Mouse (Mus musculus): ENCODE data around the gene Cd300ld3. TPM values are rescaled to one million over a fixed set of nuclear protein-coding genes. Genes with fewer than 3 reads are reported as not detected.

Gene Cd300ld3
- polyA plus RNA-seq (2016; fragmentation: Nextera tagmentation; extraction: Ambion mirVana): not detected in 2 replicates

DNA sequence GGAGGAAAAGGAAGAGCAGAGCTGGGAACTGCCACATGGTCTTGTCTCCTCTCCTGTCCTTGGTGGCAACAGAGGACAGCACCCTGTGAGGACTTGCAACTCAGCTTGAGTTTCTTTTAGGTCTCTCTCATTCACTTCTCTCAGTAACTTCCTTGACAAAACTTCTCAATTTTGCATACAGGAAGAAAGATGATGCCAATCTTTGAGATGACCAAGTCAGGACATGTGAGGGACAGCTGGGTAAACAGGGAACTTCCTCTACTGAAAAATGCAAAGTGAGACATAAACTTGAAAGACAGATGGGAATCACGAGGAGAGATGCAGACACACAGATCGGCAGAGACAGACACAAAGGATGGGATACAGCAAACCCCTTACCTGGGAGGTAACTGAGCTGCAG, at the start of gene Cd300ld3:
Cd300ld3 (minus strand) TSS at position 151 of the 400 bp plus-strand sequence.
- no peaks in the 10 kb centered on the region for H3K27me3 ChIP-seq
- no peak within 1 kb of the TSS for H3K9ac ChIP-seq
- 74% methylated on average over 2 of the region's 2 CpGs for WGBS
- ATAC-seq (ENCODE audit: insufficient number of reproducible peaks, insufficient read depth, low FRiP score, low TSS enrichment): no peak
- no peak within 1 kb of the TSS for H3K4me3 ChIP-seq
- no peaks in the 10 kb centered on the region for H3K36me3 ChIP-seq
- no peaks in the 10 kb centered on the region for H3K9me3 ChIP-seq
- no peaks in the 10 kb centered on the region for H3K4me1 ChIP-seq
- H3K27ac ChIP-seq: no peak within 1 kb of the TSS
- H3K4me2 ChIP-seq (replicated peaks): no peak within 1 kb of the TSS

GRCm38 (mm10) chr11:115092140-115092539, 43.9 kb upstream of the Cd300ld3 start:
- H3K36me3 ChIP-seq: no peaks in the 10 kb centered on the region
- H3K4me3 ChIP-seq: peak overlapping the region; percentile 13; the same call in 1 of the 2 replicates
- H3K4me1 ChIP-seq: peaks cover 10% of the 10 kb centered on the region
- ATAC-seq (ENCODE audit: insufficient number of reproducible peaks, insufficient read depth, low FRiP score, low TSS enrichment): no peak
- no peaks in the 10 kb centered on the region for H3K9me3 ChIP-seq
- H3K9ac ChIP-seq: no peak overlapping the region
- H3K27me3 ChIP-seq: peaks cover 29% of the 10 kb centered on the region
- H3K27ac ChIP-seq: no peak overlapping the region
- peak overlapping the region; percentile 41 for H3K4me2 ChIP-seq (replicated peaks)
- WGBS: 15% methylated on average over 4 of the region's 4 CpGs

- 2% methylated on average over 36 of the region's 36 CpGs for WGBS
- peak within 1 kb of the TSS; percentile 41 for H3K4me2 ChIP-seq (replicated peaks)
- H3K27me3 ChIP-seq: peaks cover 30% of the 10 kb centered on the region
- H3K4me1 ChIP-seq: peaks cover 10% of the 10 kb centered on the region
- peak within 1 kb of the TSS; percentile 13 for H3K4me3 ChIP-seq
- H3K9me3 ChIP-seq: no peaks in the 10 kb centered on the region
- ATAC-seq (ENCODE audit: insufficient number of reproducible peaks, insufficient read depth, low FRiP score, low TSS enrichment): no peak
- H3K27ac ChIP-seq: no peak within 1 kb of the TSS
- H3K9ac ChIP-seq: 0 out of 2 replicates have a peak within 1 kb of the TSS, but pooled peaks have one; percentile 16
- no peaks in the 10 kb centered on the region for H3K36me3 ChIP-seq
Observed at GRCm38 (mm10) chr11:115091362-115091901, 43.2 kb upstream of the Cd300ld3 start, which contains the start of gene Rab37. Gene Rab37, plus strand, starts transcription at chr11:115091431.

DNA sequence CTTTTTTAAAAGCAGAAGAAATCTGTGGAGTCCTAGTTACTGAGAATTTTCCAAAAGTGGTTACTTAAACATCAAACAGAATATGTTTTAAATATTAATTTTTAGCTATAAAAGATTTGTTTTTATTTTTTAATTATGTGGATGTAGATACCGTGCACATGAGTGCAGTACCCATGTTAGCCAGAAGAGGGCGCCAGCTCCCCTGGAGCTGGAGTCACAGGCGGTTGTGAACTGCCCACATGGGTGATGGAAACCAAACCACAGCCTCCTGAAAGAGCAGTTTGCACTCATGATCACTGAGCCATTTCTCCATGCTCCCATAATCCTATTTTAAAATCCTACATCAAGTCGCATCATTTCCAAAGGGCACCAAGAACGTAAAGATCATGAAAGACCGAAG, 41.6 kb upstream of the Cd300ld3 start:
- ATAC-seq (ENCODE audit: insufficient number of reproducible peaks, insufficient read depth, low FRiP score, low TSS enrichment): no peak
- Histone ChIP-seq H3K9me3 (no peaks in the 10 kb centered on the region), H3K36me3 (no peaks in the 10 kb centered on the region), H3K9ac (no peak overlapping the region), H3K4me1 (peaks cover 10% of the 10 kb centered on the region), H3K27me3 (peaks cover 44% of the 10 kb centered on the region), H3K27ac (no peak overlapping the region), H3K4me2 (replicated peaks) (no peak overlapping the region), H3K4me3 (no peak overlapping the region)
- WGBS: 66% methylated on average over 6 of the region's 6 CpGs

GRCm38 (mm10) chr11:115086213-115086612, 38.0 kb upstream of the Cd300ld3 start:
- Histone ChIP-seq H3K4me2 (replicated peaks) (no peak overlapping the region), H3K4me1 (peaks cover under 1% of the 10 kb centered on the region), H3K27me3 (peaks cover 42% of the 10 kb centered on the region), H3K9me3 (no peaks in the 10 kb centered on the region), H3K9ac (no peak overlapping the region), H3K27ac (no peak overlapping the region), H3K36me3 (no peaks in the 10 kb centered on the region), H3K4me3 (no peak overlapping the region)
- 67% methylated on average over 7 of the region's 7 CpGs for WGBS
- no peak for ATAC-seq (ENCODE audit: insufficient number of reproducible peaks, insufficient read depth, low FRiP score, low TSS enrichment)

DNA sequence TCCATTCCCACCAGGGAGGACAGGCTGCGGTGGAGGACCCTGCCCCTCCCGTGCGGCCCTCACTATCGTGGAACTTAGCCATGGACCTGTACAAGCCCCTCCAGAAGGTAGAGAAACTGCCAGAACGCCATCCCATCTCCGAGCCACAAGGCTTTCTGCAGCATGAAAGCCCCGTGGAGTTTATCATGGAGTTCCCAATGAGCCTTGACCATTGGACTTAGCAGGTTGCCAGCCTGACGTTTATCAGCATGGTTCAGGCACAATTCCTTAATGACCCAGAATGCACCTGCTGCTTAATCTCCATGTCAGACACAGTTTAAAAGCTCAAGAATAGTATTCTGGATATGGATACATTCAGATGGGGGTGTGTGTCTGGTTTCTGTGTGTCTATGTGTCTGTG, 36.9 kb upstream of the Cd300ld3 start:
- Histone ChIP-seq H3K4me1 (no peaks in the 10 kb centered on the region), H3K9ac (no peak overlapping the region), H3K27ac (no peak overlapping the region), H3K4me3 (no peak overlapping the region), H3K9me3 (no peaks in the 10 kb centered on the region), H3K36me3 (no peaks in the 10 kb centered on the region), H3K4me2 (replicated peaks) (no peak overlapping the region), H3K27me3 (peaks cover 32% of the 10 kb centered on the region)
- no peak for ATAC-seq (ENCODE audit: insufficient number of reproducible peaks, insufficient read depth, low FRiP score, low TSS enrichment)
- WGBS: 64% methylated on average over 8 of the region's 8 CpGs

DNA sequence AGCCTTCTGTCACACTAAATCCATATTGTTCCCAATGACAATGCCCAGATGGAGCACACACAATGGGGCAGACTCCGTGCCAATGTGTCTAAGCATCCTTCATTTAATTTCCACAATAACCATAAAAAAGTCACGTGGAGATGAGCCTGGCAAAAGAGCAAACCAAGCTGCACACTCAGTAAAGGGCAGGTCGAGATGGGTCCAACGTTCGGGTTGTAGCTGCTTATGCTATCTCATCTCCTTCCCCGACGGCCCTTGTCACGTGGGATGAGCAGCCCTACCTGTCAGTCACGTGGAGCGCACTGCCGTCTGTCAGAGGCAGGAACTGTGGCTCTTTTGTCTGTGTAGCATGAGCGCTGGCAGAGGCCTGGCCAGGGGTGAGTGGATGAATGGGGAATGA, 36.4 kb upstream of the Cd300ld3 start:
- no peaks in the 10 kb centered on the region for H3K36me3 ChIP-seq
- H3K9me3 ChIP-seq: no peaks in the 10 kb centered on the region
- peaks cover 32% of the 10 kb centered on the region for H3K27me3 ChIP-seq
- 44% methylated on average over 12 of the region's 12 CpGs for WGBS
- H3K27ac ChIP-seq: no peak overlapping the region
- ATAC-seq (ENCODE audit: insufficient number of reproducible peaks, insufficient read depth, low FRiP score, low TSS enrichment): no peak
- H3K4me1 ChIP-seq: no peaks in the 10 kb centered on the region
- no peak overlapping the region for H3K4me2 ChIP-seq (replicated peaks)
- no peak overlapping the region for H3K4me3 ChIP-seq
- H3K9ac ChIP-seq: no peak overlapping the region

- ATAC-seq (ENCODE audit: insufficient number of reproducible peaks, insufficient read depth, low FRiP score, low TSS enrichment): 0 out of 2 replicates have a peak, but pooled peaks have one; percentile 24
- H3K9ac ChIP-seq: no peak overlapping the region
- no peak overlapping the region for H3K27ac ChIP-seq
- no peak overlapping the region for H3K4me3 ChIP-seq
- H3K9me3 ChIP-seq: no peaks in the 10 kb centered on the region
- H3K36me3 ChIP-seq: no peaks in the 10 kb centered on the region
- H3K4me1 ChIP-seq: no peaks in the 10 kb centered on the region
- H3K27me3 ChIP-seq: peaks cover 29% of the 10 kb centered on the region
- WGBS: 43% methylated on average over 18 of the region's 18 CpGs
- H3K4me2 ChIP-seq (replicated peaks): no peak overlapping the region
Observed at GRCm38 (mm10) chr11:115083376-115084139, 35.3 kb upstream of the Cd300ld3 start.

GRCm38 (mm10) chr11:115082196-115082595, 34.0 kb upstream of the Cd300ld3 start:
- Histone ChIP-seq H3K36me3 (no peaks in the 10 kb centered on the region), H3K27ac (no peak overlapping the region), H3K4me3 (no peak overlapping the region), H3K9me3 (no peaks in the 10 kb centered on the region), H3K27me3 (peaks cover 29% of the 10 kb centered on the region), H3K4me1 (no peaks in the 10 kb centered on the region), H3K9ac (no peak overlapping the region), H3K4me2 (replicated peaks) (no peak overlapping the region)
- no peak for ATAC-seq (ENCODE audit: insufficient number of reproducible peaks, insufficient read depth, low FRiP score, low TSS enrichment)
- 63% methylated on average over 6 of the region's 6 CpGs for WGBS

DNA sequence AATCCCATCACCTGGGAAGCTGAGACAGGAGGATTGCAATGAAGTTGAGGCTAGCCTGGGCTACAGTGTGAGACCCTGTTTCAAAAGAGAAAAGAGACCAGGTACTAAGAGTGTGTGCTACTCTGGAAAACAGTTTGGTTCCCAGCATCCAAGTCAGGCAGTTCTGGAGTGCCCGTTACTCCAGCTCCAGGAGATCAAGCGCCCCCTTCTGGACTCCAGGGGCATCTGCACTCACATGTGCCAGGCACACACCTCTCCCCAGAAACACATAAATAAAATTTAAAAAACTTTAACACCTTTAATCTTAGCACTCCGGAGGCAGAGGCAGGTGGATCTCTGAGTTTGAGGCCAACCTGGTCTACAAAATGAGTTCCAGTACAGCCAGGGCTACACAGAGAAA, 33.2 kb upstream of the Cd300ld3 start:
- 67% methylated on average over 3 of the region's 3 CpGs for WGBS
- Histone ChIP-seq H3K4me3 (no peak overlapping the region), H3K27ac (no peak overlapping the region), H3K9ac (no peak overlapping the region), H3K4me2 (replicated peaks) (no peak overlapping the region), H3K9me3 (no peaks in the 10 kb centered on the region), H3K36me3 (no peaks in the 10 kb centered on the region), H3K27me3 (peaks cover 27% of the 10 kb centered on the region), H3K4me1 (no peaks in the 10 kb centered on the region)
- no peak for ATAC-seq (ENCODE audit: insufficient number of reproducible peaks, insufficient read depth, low FRiP score, low TSS enrichment)

GRCm38 (mm10) chr11:115080886-115081285, 32.7 kb upstream of the Cd300ld3 start:
- Histone ChIP-seq H3K4me2 (replicated peaks) (no peak overlapping the region), H3K9me3 (no peaks in the 10 kb centered on the region), H3K4me1 (no peaks in the 10 kb centered on the region), H3K36me3 (no peaks in the 10 kb centered on the region), H3K27me3 (peaks cover 23% of the 10 kb centered on the region), H3K9ac (no peak overlapping the region), H3K4me3 (no peak overlapping the region), H3K27ac (no peak overlapping the region)
- ATAC-seq (ENCODE audit: insufficient number of reproducible peaks, insufficient read depth, low FRiP score, low TSS enrichment): no peak
- WGBS: 35% methylated on average over 13 of the region's 13 CpGs

DNA sequence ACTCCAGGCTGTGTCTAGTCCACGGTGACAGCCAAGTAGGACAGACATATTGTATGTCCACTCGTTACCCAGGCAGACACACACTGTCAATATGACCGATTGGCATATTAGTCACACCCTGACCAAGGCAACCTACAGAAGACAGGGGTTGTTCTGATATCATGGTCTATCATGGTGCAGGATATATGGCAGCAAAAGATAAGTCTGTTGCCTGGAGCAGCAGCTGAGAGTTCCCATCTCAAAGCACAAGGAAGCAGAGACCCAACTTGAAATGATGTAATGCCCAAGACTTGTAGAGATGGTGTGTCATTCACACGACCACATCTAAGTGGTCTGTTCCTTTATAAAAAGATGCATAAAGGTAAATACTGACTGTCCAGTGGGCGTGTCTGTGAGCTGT, 30.5 kb upstream of the Cd300ld3 start:
- H3K4me2 ChIP-seq (replicated peaks): no peak overlapping the region
- no peak for ATAC-seq (ENCODE audit: insufficient number of reproducible peaks, insufficient read depth, low FRiP score, low TSS enrichment)
- no peaks in the 10 kb centered on the region for H3K9me3 ChIP-seq
- H3K36me3 ChIP-seq: no peaks in the 10 kb centered on the region
- 83% methylated on average over 5 of the region's 5 CpGs for WGBS
- H3K27ac ChIP-seq: no peak overlapping the region
- no peak overlapping the region for H3K4me3 ChIP-seq
- peaks cover 2% of the 10 kb centered on the region for H3K27me3 ChIP-seq
- H3K9ac ChIP-seq: no peak overlapping the region
- no peaks in the 10 kb centered on the region for H3K4me1 ChIP-seq

Measured in embryonic facial prominence, embryonic 12.5 days (tissue).